In genomic region chr9:6277526-6277925, GRCm38 (mm10) we compare ENCODE assay signal across 33 mouse cellular contexts. TPM values are rescaled to one million over a fixed set of nuclear protein-coding genes. Genes with fewer than 3 reads are reported as not detected.
DNase-seq lines count a peak whose midpoint lies in the region; ATAC-seq and TF ChIP-seq lines count a peak whose summit lies in the region.
"Had no signal": no experiment of that assay in that cellular context is flagged by ENCODE, and none has a peak within 500 bp of the region (broad histone marks: within the 10 kb centered on the region; RNA-seq: fewer than 3 reads in every experiment).

No protein-coding gene starts in this region.

- no peaks in the 10 kb centered on the region for H3K79me2 ChIP-seq in myocyte (ENCODE audit: control insufficient read depth, insufficient read depth)

- H3K4me3 ChIP-seq in embryonic facial prominence, embryonic 13.5 days, result no peak overlapping the region
- no peak overlapping the region for H3K4me3 ChIP-seq in embryonic facial prominence, embryonic 10.5 days
- no peak overlapping the region for H3K4me3 ChIP-seq in limb, embryonic 14.5 days (replicated peaks; ENCODE audit: low read length)
- no peak overlapping the region for H3K4me3 ChIP-seq in limb, embryonic 10.5 days
- no peak overlapping the region for H3K4me3 ChIP-seq in embryonic facial prominence, embryonic 14.5 days (ENCODE audit: low read depth, low read length)
- no peak overlapping the region for H3K4me3 ChIP-seq in myocyte
- H3K4me3 ChIP-seq: embryonic facial prominence, embryonic 15.5 days; erythroblast, embryonic 14.5 days; forebrain, embryonic 12.5 days; forebrain, embryonic 15.5 days; heart, adult 2 months; heart, embryonic 10.5 days; heart, embryonic 13.5 days had no signal

- H3ac ChIP-seq in myocyte (ENCODE audit: control insufficient read depth, insufficient read length), result no peak overlapping the region

- no peak overlapping the region for H3K9ac ChIP-seq in embryonic facial prominence, embryonic 13.5 days
- H3K9ac ChIP-seq in limb, embryonic 14.5 days (ENCODE audit: low read depth, low read length, severe bottlenecking), result no peak overlapping the region
- no peak overlapping the region for H3K9ac ChIP-seq in embryonic facial prominence, embryonic 14.5 days (ENCODE audit: low read depth, low read length)
- H3K9ac ChIP-seq: embryonic facial prominence, embryonic 15.5 days; forebrain, embryonic 12.5 days; forebrain, embryonic 15.5 days; heart, embryonic 13.5 days; hindbrain, embryonic 14.5 days had no signal

- no peak overlapping the region for H3K4me2 ChIP-seq in embryonic facial prominence, embryonic 13.5 days
- no peak overlapping the region for H3K4me2 ChIP-seq in limb, embryonic 14.5 days (replicated peaks; ENCODE audit: low read depth, low read length, severe bottlenecking)
- no peak overlapping the region for H3K4me2 ChIP-seq in embryonic facial prominence, embryonic 14.5 days (ENCODE audit: low read depth, low read length)
- peak overlapping the region; percentile 13 for H3K4me2 ChIP-seq in myocyte (ENCODE audit: low read depth)
- H3K4me2 ChIP-seq: embryonic facial prominence, embryonic 15.5 days; forebrain, embryonic 12.5 days; forebrain, embryonic 15.5 days; heart, embryonic 13.5 days; hindbrain, embryonic 14.5 days had no signal

- no peak; the same call in 1 of the 2 replicates for ATAC-seq in embryonic facial prominence, embryonic 13.5 days (ENCODE audit: insufficient number of reproducible peaks, insufficient read depth, low FRiP score, low TSS enrichment, low read depth)
- ATAC-seq in limb, embryonic 14.5 days (ENCODE audit: low FRiP score, low read depth), result 0 out of 2 replicates have a peak, but pooled peaks have one; percentile 15
- no peak for ATAC-seq in embryonic facial prominence, embryonic 14.5 days (ENCODE audit: low read depth)
- ATAC-seq: forebrain, embryonic 15.5 days; hindbrain, postnatal 0 days; Patski had no signal

- no peaks in the 10 kb centered on the region for H3K27me3 ChIP-seq in embryonic facial prominence, embryonic 13.5 days
- H3K27me3 ChIP-seq in embryonic facial prominence, embryonic 10.5 days (replicated peaks; ENCODE audit: low read depth, poor library complexity, severe bottlenecking), result no peaks in the 10 kb centered on the region
- no peaks in the 10 kb centered on the region for H3K27me3 ChIP-seq in limb, embryonic 14.5 days (ENCODE audit: control insufficient read depth, insufficient read depth, low read length)
- no peaks in the 10 kb centered on the region for H3K27me3 ChIP-seq in limb, embryonic 10.5 days (ENCODE audit: low read depth, poor library complexity, severe bottlenecking)
- H3K27me3 ChIP-seq in embryonic facial prominence, embryonic 14.5 days (replicated peaks; ENCODE audit: control insufficient read depth, insufficient read depth, low read length), result no peaks in the 10 kb centered on the region
- no peaks in the 10 kb centered on the region for H3K27me3 ChIP-seq in myocyte (ENCODE audit: control insufficient read depth, insufficient read depth, insufficient read length)
- H3K27me3 ChIP-seq: CH12.LX; embryonic facial prominence, embryonic 15.5 days; forebrain, embryonic 12.5 days; forebrain, embryonic 15.5 days; heart, embryonic 13.5 days; Patski had no signal

- H3K27ac ChIP-seq in embryonic facial prominence, embryonic 13.5 days, result peak overlapping the region; percentile 12; the same call in 1 of the 2 replicates
- no peak overlapping the region for H3K27ac ChIP-seq in embryonic facial prominence, embryonic 10.5 days (replicated peaks)
- no peak overlapping the region for H3K27ac ChIP-seq in limb, embryonic 14.5 days (replicated peaks; ENCODE audit: low read depth, low read length)
- H3K27ac ChIP-seq in limb, embryonic 10.5 days, result no peak overlapping the region
- H3K27ac ChIP-seq in embryonic facial prominence, embryonic 14.5 days (replicated peaks; ENCODE audit: low read depth, low read length), result no peak overlapping the region
- H3K27ac ChIP-seq: embryonic facial prominence, embryonic 15.5 days; forebrain, embryonic 12.5 days; forebrain, embryonic 15.5 days; heart, adult 2 months; heart, embryonic 10.5 days; heart, embryonic 13.5 days; hindbrain, embryonic 14.5 days; hindbrain, postnatal 0 days had no signal

- H3K36me3 ChIP-seq in embryonic facial prominence, embryonic 13.5 days, result no peaks in the 10 kb centered on the region
- no peaks in the 10 kb centered on the region for H3K36me3 ChIP-seq in embryonic facial prominence, embryonic 10.5 days (replicated peaks)
- H3K36me3 ChIP-seq in limb, embryonic 14.5 days (ENCODE audit: control insufficient read depth, insufficient read depth, low read length), result no peaks in the 10 kb centered on the region
- no peaks in the 10 kb centered on the region for H3K36me3 ChIP-seq in limb, embryonic 10.5 days
- H3K36me3 ChIP-seq in embryonic facial prominence, embryonic 14.5 days (ENCODE audit: control insufficient read depth, insufficient read depth, low read length), result no peaks in the 10 kb centered on the region
- no peaks in the 10 kb centered on the region for H3K36me3 ChIP-seq in myocyte (ENCODE audit: control insufficient read depth, insufficient read depth)
- H3K36me3 ChIP-seq: embryonic facial prominence, embryonic 15.5 days; forebrain, embryonic 12.5 days; forebrain, embryonic 15.5 days; G1E; heart, embryonic 10.5 days; heart, embryonic 13.5 days had no signal

- H3K4me1 ChIP-seq in embryonic facial prominence, embryonic 13.5 days, result peaks cover 6% of the 10 kb centered on the region
- H3K4me1 ChIP-seq in embryonic facial prominence, embryonic 10.5 days, result no peaks in the 10 kb centered on the region
- 0 out of 2 replicates have a peak, but pooled peaks cover 3% of the 10 kb centered on the region for H3K4me1 ChIP-seq in limb, embryonic 14.5 days (ENCODE audit: control insufficient read depth, insufficient read depth, low read length)
- H3K4me1 ChIP-seq in limb, embryonic 10.5 days, result no peaks in the 10 kb centered on the region
- peaks cover 7% of the 10 kb centered on the region for H3K4me1 ChIP-seq in embryonic facial prominence, embryonic 14.5 days (ENCODE audit: control insufficient read depth, insufficient read depth, low read length)
- H3K4me1 ChIP-seq: embryonic facial prominence, embryonic 15.5 days; forebrain, embryonic 12.5 days; forebrain, embryonic 15.5 days; heart, embryonic 10.5 days; heart, embryonic 13.5 days had no signal

- DNase-seq in embryonic facial prominence, embryonic 10.5 days (ENCODE audit: low spot score), result no peak
- DNase-seq in limb, embryonic 14.5 days (ENCODE audit: low spot score), result no peak
- no peak for DNase-seq in limb, embryonic 10.5 days (ENCODE audit: low spot score)
- DNase-seq in embryonic facial prominence, embryonic 14.5 days (ENCODE audit: low spot score), result peak; percentile 10
- DNase-seq in spleen, adult 12 weeks (ENCODE audit: low spot score), result no peak
- DNase-seq in layer of hippocampus, postnatal 36 days, result no peak
- DNase-seq: adrenal gland, postnatal 10 days; adrenal gland, postnatal 36 days; B cell, adult 2 months; cerebellum, adult 18-20 months; cerebellum, adult 9-10 months; cerebellum, postnatal 14 days; gastrocnemius, postnatal 10 days; gastrocnemius, postnatal 36 days; heart, adult 2 months; heart, postnatal 14 days; heart, postnatal 4 days had no signal

- TF ChIP-seq POLR2A in limb, embryonic 14.5 days (IDR thresholded peaks at IDR 0.05; ENCODE audit: borderline replicate concordance, extremely low read depth, insufficient read depth, insufficient read length), result no peak
- TF ChIP-seq POLR2A in myocyte (IDR thresholded peaks at IDR 0.05; ENCODE audit: insufficient read length, low read depth), result no peak

- no peaks in the 10 kb centered on the region for H3K9me3 ChIP-seq in embryonic facial prominence, embryonic 13.5 days
- no peaks in the 10 kb centered on the region for H3K9me3 ChIP-seq in embryonic facial prominence, embryonic 10.5 days
- no peaks in the 10 kb centered on the region for H3K9me3 ChIP-seq in limb, embryonic 14.5 days (ENCODE audit: control insufficient read depth, low read length)
- no peaks in the 10 kb centered on the region for H3K9me3 ChIP-seq in limb, embryonic 10.5 days (replicated peaks)
- H3K9me3 ChIP-seq in embryonic facial prominence, embryonic 14.5 days (ENCODE audit: control insufficient read depth, low read length), result no peaks in the 10 kb centered on the region
- H3K9me3 ChIP-seq: embryonic facial prominence, embryonic 15.5 days; forebrain, embryonic 12.5 days; forebrain, embryonic 15.5 days; G1E; heart, embryonic 10.5 days; heart, embryonic 13.5 days had no signal

TF ChIP-seq in myocyte, 11 proteins besides CTCF, POLR2A, EP300 and RAD21:
- TF ChIP-seq CEBPB (IDR thresholded peaks at IDR 0.05; ENCODE audit: insufficient read depth, poor library complexity, severe bottlenecking) (no peak), E2F4 (IDR thresholded peaks at IDR 0.05; ENCODE audit: insufficient read depth) (no peak), POLR2AphosphoS2 (IDR thresholded peaks at IDR 0.05; ENCODE audit: insufficient read length, low read depth) (no peak), MAX (IDR thresholded peaks at IDR 0.05; ENCODE audit: low read depth) (no peak), TCF12 (IDR thresholded peaks at IDR 0.05; ENCODE audit: insufficient read depth, poor library complexity, severe bottlenecking) (no peak)

RNA-seq across cellular contexts. Expression of gene Ddi1, which starts 7.9 kb away (rescaled TPM):
- 0.06 TPM in 2 replicates for polyA plus RNA-seq in embryonic facial prominence, embryonic 13.5 days (2015; fragmentation: Nextera tagmentation; extraction: Ambion mirVana)
- polyA plus RNA-seq in embryonic facial prominence, embryonic 10.5 days (2016; fragmentation: Nextera tagmentation; extraction: Ambion mirVana), result 0.04 and 0.06 TPM in 2 replicates
- not detected in 2 replicates for polyA plus RNA-seq in limb, embryonic 14.5 days (2012; rRNA removed)
- 0.07 and 0.15 TPM in 2 replicates for polyA plus RNA-seq in limb, embryonic 14.5 days (2014; fragmentation: Nextera tagmentation; extraction: Ambion mirVana)
- 0.03 and 0.04 TPM in 2 replicates for polyA plus RNA-seq in limb, embryonic 10.5 days (2016; fragmentation: Nextera tagmentation; extraction: Ambion mirVana)
- polyA plus RNA-seq in embryonic facial prominence, embryonic 14.5 days (2014; fragmentation: Nextera tagmentation; extraction: Ambion mirVana), result 0.13 and 0.21 TPM in 2 replicates
- polyA plus RNA-seq in myocyte (2012; fragmentation: generic; extraction: Trizol), result 0.01 TPM
- total RNA-seq in layer of hippocampus, postnatal 36 days (2021), result not detected
- total RNA-seq: adrenal gland, adult 18-20 months; adrenal gland, postnatal 10 days; adrenal gland, postnatal 36 days; CH12.LX; gastrocnemius, adult 18-20 months; gastrocnemius, postnatal 10 days; gastrocnemius, postnatal 36 days; granulocyte monocyte progenitor cell, adult 5-6 weeks; heart, adult 2 months; heart, postnatal 14 days; heart, postnatal 4 days; hindbrain, postnatal 0 days had no signal
- polyA plus RNA-seq: erythroblast, embryonic 14.5 days; forebrain, embryonic 12.5 days; forebrain, embryonic 15.5 days; G1E; heart, adult 2 months; hindbrain, embryonic 14.5 days had no signal
